Mouse (Mus musculus) heart, adult 2 months (tissue): ENCODE data around the gene As3mt. TPM values are rescaled to one million over a fixed set of nuclear protein-coding genes. Genes with fewer than 3 reads are reported as not detected.

ENCODE experiments used
- DNase-seq, 2 experiments: peaks; one replicate each; pipeline ENCODE4 v3.0.0; 2021
- H3K27ac ChIP-seq: fragments of 200-600 bp; 2 replicates; pipeline ENCODE4 v1.8.1; 2022
- H3K27me3 ChIP-seq: fragments of 200-500 bp; 2 replicates; pipeline ENCODE4 v1.6.1; 2012; ENCODE audit warnings: mild to moderate bottlenecking, low read length, inconsistent platforms, mixed read lengths; ENCODE audit not compliant: control insufficient read depth, insufficient read depth
- H3K36me3 ChIP-seq: fragments of 200-500 bp; 2 replicates; pipeline ENCODE4 v1.6.1; 2012; ENCODE audit warnings: low read length, inconsistent platforms; ENCODE audit not compliant: control insufficient read depth, insufficient read depth
- H3K4me1 ChIP-seq: fragments of 200-500 bp; 2 replicates; pipeline ENCODE4 v1.6.1; 2011; ENCODE audit warnings: low read length; ENCODE audit not compliant: control insufficient read depth, insufficient read depth
- H3K4me3 ChIP-seq: fragments of 200-600 bp; 2 replicates; pipeline ENCODE4 v1.8.1; 2022
- H3K79me2 ChIP-seq: fragments of 200-500 bp; replicated peaks from 2 replicates; pipeline ENCODE4 v1.6.1; 2012; ENCODE audit warnings: mild to moderate bottlenecking, inconsistent platforms, low read length, moderate library complexity, mixed read lengths; ENCODE audit not compliant: control insufficient read depth, insufficient read depth
- H3K9ac ChIP-seq: fragments of 200-500 bp; 2 replicates; pipeline ENCODE4 v1.6.1; 2012; ENCODE audit warnings: low read depth, mild to moderate bottlenecking, control low read depth, inconsistent platforms, low read length, mixed read lengths
- CTCF ChIP-seq: fragments of 200-600 bp; IDR thresholded peaks from 2 replicates; pipeline ENCODE4 v1.8.1; 2022; ENCODE audit warnings: antibody characterized with exemption, mild to moderate bottlenecking, moderate library complexity
- EP300 ChIP-seq: fragments of 200-500 bp; IDR thresholded peaks from 2 replicates; pipeline ENCODE4 v1.6.1; 2011; ENCODE audit warnings: low read depth, low read length, control low read depth; ENCODE audit not compliant: insufficient read depth
- POLR2A ChIP-seq: fragments of 200-500 bp; IDR thresholded peaks from 2 replicates; pipeline ENCODE4 v1.6.1; 2011; ENCODE audit warnings: mild to moderate bottlenecking, low read depth, low read length, control low read depth; ENCODE audit not compliant: insufficient read depth
- WGBS: fragments of 180-500 bp; shearing (Covaris S2); methylation state at CpG from one replicate; pipeline ENCODE4 v1.1.7; 2018; 5-methylcytosine and 5-hydroxymethylcytosine counted together
- intact Hi-C: fragments of 180-260 bp; cut with DNase I; formaldehyde crosslinking; loops from one replicate; pipeline ENCODE4 v1.15.1; 2025
- polyA plus RNA-seq: library from polyadenylated mRNA; depleted of rRNA; stranded (reverse); fragments of >200 nt; gene quantifications from 2 replicates; pipeline ENCODE4 v1.2.3, GENCODE M21; 2012
- total RNA-seq, 2 experiments: library from RNA; stranded (reverse); gene quantifications; 2 replicates each; pipeline ENCODE4 v1.2.3; 2021

The As3mt gene
- total and polyA plus RNA-seq, 3 experiments, result 33.2 to 99.2 (median 86.2) TPM

DNA sequence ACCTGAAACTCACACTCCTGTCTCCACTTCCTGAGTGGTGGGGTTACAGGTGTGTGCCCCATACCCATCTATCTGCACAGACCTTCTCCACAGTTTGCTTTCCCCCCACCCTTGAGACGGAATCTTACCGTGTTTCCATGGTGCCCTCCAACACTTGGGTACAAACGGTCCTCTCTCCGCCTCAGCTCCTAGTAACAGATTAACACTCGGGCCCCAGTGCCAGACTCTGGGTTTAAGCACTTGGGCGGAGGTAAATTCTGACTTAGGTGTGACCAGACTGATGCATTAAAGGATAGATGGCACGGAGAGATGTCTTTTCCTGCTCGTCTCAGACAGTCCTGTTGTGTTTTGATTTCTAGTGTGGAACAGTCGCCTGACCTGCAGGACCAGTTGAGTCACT is 6.1 kb upstream of the As3mt start:
- WGBS, result 90% methylated on average over 9 of the region's 9 CpGs
- intact Hi-C loops, result no loop called here
- no peak overlapping the region for H3K9ac ChIP-seq
- no peak overlapping the region for H3K4me3 ChIP-seq
- no peaks in the 10 kb centered on the region for H3K36me3 ChIP-seq
- H3K4me1 ChIP-seq, result peaks cover 3% of the 10 kb centered on the region
- H3K27me3 ChIP-seq, result no peaks in the 10 kb centered on the region
- no peak for DNase-seq
- H3K27ac ChIP-seq, result no peak overlapping the region
- TF ChIP-seq EP300, result no peak
- TF ChIP-seq POLR2A, result no peak
- no peak for TF ChIP-seq CTCF
- no peaks in the 10 kb centered on the region for H3K79me2 ChIP-seq

DNA sequence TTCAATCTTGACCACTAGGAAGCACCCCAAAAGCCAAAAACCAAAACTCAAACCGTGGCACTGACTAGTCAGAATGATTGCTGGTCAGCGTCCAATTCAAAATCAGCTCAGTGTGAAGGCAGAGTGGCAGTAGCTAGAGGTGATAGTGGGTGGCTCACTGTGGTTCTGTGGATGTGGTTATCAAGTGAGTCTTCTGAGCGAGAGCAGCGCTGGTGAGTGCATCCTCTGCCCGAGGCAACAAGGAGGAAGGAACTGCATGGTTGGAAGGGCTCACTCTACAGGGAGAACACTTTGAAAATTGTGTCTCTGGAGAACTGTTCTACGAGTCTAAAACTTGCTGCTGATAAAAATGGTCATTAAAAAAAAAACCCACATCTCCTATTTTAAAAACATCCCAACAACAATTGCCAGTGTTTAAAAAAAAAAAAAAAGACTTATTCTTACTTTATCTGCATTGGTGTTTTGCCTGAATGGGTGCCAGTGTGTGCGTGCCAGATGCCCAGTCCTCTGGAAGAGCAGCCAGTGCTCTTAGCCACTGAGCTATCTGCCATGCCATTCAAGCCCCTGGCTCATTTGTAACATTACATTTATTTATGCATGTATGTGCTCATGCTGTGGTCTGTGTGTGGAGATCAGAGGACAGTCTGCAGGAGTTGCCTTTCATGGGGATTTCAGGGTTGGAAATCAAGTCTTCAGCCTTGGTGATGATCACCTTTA is 1.3 kb upstream of the As3mt start:
- H3K27ac ChIP-seq, result no peak overlapping the region
- no peaks in the 10 kb centered on the region for H3K27me3 ChIP-seq
- no peak overlapping the region for H3K4me3 ChIP-seq
- H3K9ac ChIP-seq, result no peak overlapping the region
- H3K36me3 ChIP-seq, result no peaks in the 10 kb centered on the region
- DNase-seq, result peak in 1 of 2 experiments; percentile 18
- H3K79me2 ChIP-seq, result no peaks in the 10 kb centered on the region
- 30% methylated on average over 7 of the region's 7 CpGs for WGBS
- no peak for TF ChIP-seq CTCF
- TF ChIP-seq POLR2A, result no peak
- TF ChIP-seq EP300, result no peak
- intact Hi-C loops, result loop anchor here (1.0 kb wide), 1 partner anchor 17 kb away; the partner anchor contains the start of gene Borcs7
- H3K4me1 ChIP-seq, result peaks cover 8% of the 10 kb centered on the region

GRCm38 (mm10) chr19:46706540-46707295 is 540 bp upstream of the As3mt start:
- Histone ChIP-seq H3K79me2 (no peaks in the 10 kb centered on the region), H3K4me3 (peak overlapping the region; percentile 66), H3K4me1 (peaks cover 8% of the 10 kb centered on the region), H3K9ac (no peak overlapping the region), H3K36me3 (no peaks in the 10 kb centered on the region), H3K27ac (peak overlapping the region; percentile 86), H3K27me3 (no peaks in the 10 kb centered on the region)
- TF ChIP-seq CTCF, result no peak
- TF ChIP-seq EP300, result no peak
- TF ChIP-seq POLR2A, result no peak
- WGBS, result 61% methylated on average over 9 of the region's 9 CpGs
- intact Hi-C loops, result no loop called here
- DNase-seq, result peak in 1 of 2 experiments; percentile 10

- no peaks in the 10 kb centered on the region for H3K36me3 ChIP-seq
- no peaks in the 10 kb centered on the region for H3K27me3 ChIP-seq
- no peak overlapping the region for H3K4me3 ChIP-seq
- no peaks in the 10 kb centered on the region for H3K79me2 ChIP-seq
- no peak for DNase-seq
- H3K9ac ChIP-seq, result no peak overlapping the region
- no peak overlapping the region for H3K27ac ChIP-seq
- TF ChIP-seq POLR2A (no peak), CTCF (no peak), EP300 (no peak)
- intact Hi-C loops, result no loop called here
- peaks cover 8% of the 10 kb centered on the region for H3K4me1 ChIP-seq
- 81% methylated on average over 4 of the region's 4 CpGs for WGBS
These were observed 3.4 kb downstream of the As3mt start for GRCm38 (mm10) chr19:46710614-46711013.

DNA sequence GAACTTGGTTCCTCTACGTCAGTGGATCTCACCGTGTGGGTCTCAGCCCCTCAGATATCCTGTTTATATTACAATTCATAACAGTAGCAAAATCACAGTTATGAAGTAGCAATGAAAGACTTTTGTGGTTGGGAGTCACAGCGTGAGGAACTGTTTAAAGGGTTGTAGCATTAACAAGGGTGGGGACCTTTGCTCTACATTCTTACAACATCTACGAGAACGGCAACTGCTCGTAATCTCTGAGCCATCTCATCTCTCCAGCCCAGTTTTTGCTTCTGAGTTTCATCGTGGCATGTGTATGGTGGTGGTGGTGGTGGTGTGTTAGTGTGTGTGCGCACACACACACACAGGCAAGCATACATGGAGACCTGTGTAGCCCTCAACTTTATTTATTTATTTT is 7.0 kb downstream of the As3mt start:
- H3K9ac ChIP-seq, result no peak overlapping the region

GRCm38 (mm10) chr19:46715016-46715415 is 7.8 kb downstream of the As3mt start:
- WGBS, result 90% methylated on average over 8 of the region's 8 CpGs
- no peak for DNase-seq
- Histone ChIP-seq H3K9ac (no peak overlapping the region), H3K79me2 (no peaks in the 10 kb centered on the region), H3K4me1 (no peaks in the 10 kb centered on the region), H3K27ac (no peak overlapping the region), H3K36me3 (no peaks in the 10 kb centered on the region; the same call in 1 of the 2 replicates), H3K27me3 (no peaks in the 10 kb centered on the region), H3K4me3 (no peak overlapping the region)
- TF ChIP-seq EP300, result no peak
- TF ChIP-seq POLR2A, result no peak
- TF ChIP-seq CTCF, result no peak
- intact Hi-C loops, result no loop called here

More for the DNA sequence above, 7.0 kb downstream of the As3mt start:
- H3K4me1 ChIP-seq, result no peaks in the 10 kb centered on the region; the same call in 1 of the 2 replicates
- no peaks in the 10 kb centered on the region; the same call in 1 of the 2 replicates for H3K36me3 ChIP-seq
- no peak overlapping the region for H3K4me3 ChIP-seq
- WGBS, result 96% methylated on average over 8 of the region's 8 CpGs
- H3K79me2 ChIP-seq, result no peaks in the 10 kb centered on the region
- no peak for TF ChIP-seq CTCF
- TF ChIP-seq POLR2A, result no peak
- TF ChIP-seq EP300, result no peak
- H3K27me3 ChIP-seq, result no peaks in the 10 kb centered on the region
- intact Hi-C loops, result no loop called here
- no peak for DNase-seq
- no peak overlapping the region for H3K27ac ChIP-seq
